Mouse (Mus musculus): Measurements from ENCODE around the gene Enam. TPM values are rescaled to one million over a fixed set of nuclear protein-coding genes. Genes with fewer than 3 reads are reported as not detected.

Gene Enam
- polyA plus RNA-seq, 1 experiment, result not detected

DNA sequence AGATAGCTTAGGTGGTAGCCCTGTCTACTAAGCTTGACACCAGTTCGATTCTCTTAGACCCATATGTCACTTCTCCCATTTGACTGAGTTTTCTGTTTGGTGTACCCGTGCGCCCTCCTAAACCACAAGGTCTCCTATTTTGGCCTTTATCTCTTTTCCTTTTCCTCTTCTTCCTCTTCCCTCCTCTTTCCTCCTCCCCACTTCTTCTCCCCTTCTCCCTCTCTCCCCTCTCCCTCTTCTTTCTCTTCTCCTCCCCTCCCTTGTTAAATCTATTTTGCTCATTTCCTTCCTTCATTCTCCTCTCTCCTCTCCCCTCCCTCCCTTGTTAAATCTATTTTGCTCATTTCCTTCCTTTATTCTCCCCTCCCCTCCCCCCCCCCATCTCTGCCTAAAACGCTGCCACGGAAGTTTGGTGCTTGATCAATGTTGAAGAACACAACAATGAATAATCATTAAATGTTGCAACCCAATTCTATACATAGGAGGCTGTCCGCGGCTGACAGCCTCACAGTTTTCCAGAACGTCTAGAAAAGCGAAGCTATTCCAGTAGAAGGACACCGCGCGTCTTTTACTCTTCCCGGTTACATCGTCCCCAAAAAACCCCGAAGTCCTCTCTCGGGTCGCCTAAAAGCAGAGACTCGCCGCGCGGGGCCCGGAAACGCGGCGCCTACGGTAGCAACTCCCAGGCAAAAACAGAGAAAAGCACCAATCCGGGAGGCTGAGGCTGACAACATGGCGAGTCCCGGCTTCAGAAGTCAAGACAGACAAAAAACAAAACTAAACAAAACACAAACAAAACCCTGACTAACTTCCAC is 65.7 kb downstream of the Enam start:
- TF ChIP-seq POLR2A (IDR thresholded peaks at IDR 0.05; ENCODE audit: borderline replicate concordance, control insufficient read depth, low read depth, low read length) (no peak), CTCF (IDR thresholded peaks at IDR 0.05; ENCODE audit: control insufficient read depth, insufficient read depth, low read length) (no peak)
- Histone ChIP-seq H3K4me1 (ENCODE audit: control insufficient read depth, insufficient read depth, low read length) (peaks cover 2% of the 10 kb centered on the region; the same call in 1 of the 2 replicates), H3K4me3 (replicated peaks; ENCODE audit: control insufficient read depth, low read depth, low read length) (peak overlapping the region; percentile 83), H3K27ac (ENCODE audit: control insufficient read depth, insufficient read depth, low read depth, low read length, poor library complexity) (peak overlapping the region; percentile 94)
- under 1% methylated on average over 29 of the region's 29 CpGs for WGBS

DNA sequence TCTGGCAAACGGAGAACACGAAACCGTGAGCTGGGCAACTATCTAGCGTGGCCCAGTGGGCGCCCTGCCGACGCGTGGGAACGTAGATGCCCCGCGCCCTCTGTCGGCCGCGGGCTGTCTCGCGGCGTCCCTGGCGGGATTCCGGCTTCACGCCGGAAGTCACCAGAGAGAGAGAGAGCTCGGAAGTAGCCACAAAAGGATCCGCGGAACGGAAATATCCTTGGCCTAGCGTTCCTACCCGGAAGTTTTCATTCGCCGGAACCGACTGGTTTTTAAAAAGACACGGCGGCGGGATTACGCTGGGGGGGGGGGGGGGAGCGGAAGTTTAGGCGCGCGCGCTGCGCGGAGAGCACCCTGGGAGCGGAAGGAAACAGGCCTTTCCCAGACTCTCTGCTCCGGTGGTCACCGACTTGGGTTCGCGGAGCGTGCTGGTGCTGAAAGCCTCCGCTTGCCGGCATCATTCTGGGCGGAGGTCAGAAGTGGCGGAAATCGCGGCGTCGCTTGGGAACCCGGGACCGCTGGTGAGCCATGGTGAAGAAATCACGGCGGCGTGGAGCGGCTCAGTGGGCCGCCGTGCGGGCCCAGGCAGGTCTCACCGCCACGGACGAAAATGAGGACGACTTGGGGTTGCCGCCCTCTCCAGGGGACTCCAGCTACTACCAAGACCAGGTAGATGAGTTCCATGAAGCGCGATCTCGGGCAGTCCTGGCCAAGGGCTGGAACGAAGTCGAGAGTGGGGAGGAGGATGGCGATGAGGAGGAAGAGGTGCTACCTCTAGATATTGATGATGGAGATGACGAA is 66.5 kb downstream of the Enam start, which contains the start of gene Utp3:
TSS of gene Utp3 (plus strand) at position 377 of the 801 bp plus-strand sequence.
- TF ChIP-seq POLR2A (IDR thresholded peaks at IDR 0.05; ENCODE audit: borderline replicate concordance, control insufficient read depth, low read depth, low read length) (peak; percentile 91; the same call in 1 of the 2 replicates), CTCF (IDR thresholded peaks at IDR 0.05; ENCODE audit: control insufficient read depth, insufficient read depth, low read length) (peak; percentile 81)
- Histone ChIP-seq H3K27ac (ENCODE audit: control insufficient read depth, insufficient read depth, low read depth, low read length, poor library complexity) (peak within 1 kb of the TSS; percentile 94), H3K4me1 (ENCODE audit: control insufficient read depth, insufficient read depth, low read length) (peaks cover 2% of the 10 kb centered on the region; the same call in 1 of the 2 replicates), H3K4me3 (replicated peaks; ENCODE audit: control insufficient read depth, low read depth, low read length) (peak within 1 kb of the TSS; percentile 93)
- WGBS, result under 1% methylated on average over 72 of the region's 76 CpGs

Other genes with a start within 250 kb of the Enam start
- not detected in 2 replicates for gene Gm7714, start 219.1 kb upstream of the Enam start, polyA plus RNA-seq (2011; ENCODE audit: insufficient read depth, insufficient read length, low replicate concordance, missing spikeins)
- not detected in 2 replicates for gene Prol1, start 170.7 kb upstream of the Enam start, polyA plus RNA-seq (2011; ENCODE audit: insufficient read depth, insufficient read length, low replicate concordance, missing spikeins)
- gene Amtn, start 111.9 kb upstream of the Enam start, polyA plus RNA-seq (2011; ENCODE audit: insufficient read depth, insufficient read length, low replicate concordance, missing spikeins), result not detected in 2 replicates
- not detected in 2 replicates for gene Ambn, start 32.0 kb upstream of the Enam start, polyA plus RNA-seq (2011; ENCODE audit: insufficient read depth, insufficient read length, low replicate concordance, missing spikeins)
- gene Jchain, start 39.9 kb downstream of the Enam start, polyA plus RNA-seq (2011; ENCODE audit: insufficient read depth, insufficient read length, low replicate concordance, missing spikeins), result 2.6 and 6.3 TPM in 2 replicates
- 35.7 and 67.6 TPM in 2 replicates for gene Utp3, start 66.5 kb downstream of the Enam start, polyA plus RNA-seq (2011; ENCODE audit: insufficient read depth, insufficient read length, low replicate concordance, missing spikeins)
- gene Rufy3, start 77.1 kb downstream of the Enam start, polyA plus RNA-seq (2011; ENCODE audit: insufficient read depth, insufficient read length, low replicate concordance, missing spikeins), result 4.8 and 6.1 TPM in 2 replicates
- 13.1 and 22.7 TPM in 2 replicates for gene Grsf1, start 188.2 kb downstream of the Enam start, polyA plus RNA-seq (2011; ENCODE audit: insufficient read depth, insufficient read length, low replicate concordance, missing spikeins)
- 9.2 and 13.1 TPM in 2 replicates for gene Mob1b, start 232.9 kb downstream of the Enam start, polyA plus RNA-seq (2011; ENCODE audit: insufficient read depth, insufficient read length, low replicate concordance, missing spikeins)